Mouse (Mus musculus): ENCODE measurements around the gene 4930578G10Rik. TPM values are rescaled to one million over a fixed set of nuclear protein-coding genes. Genes with fewer than 3 reads are reported as not detected.
"Not testable (repeated sequence)": the region's sequence is repeated elsewhere in the genome, so short reads cannot be mapped to it uniquely, and the experiment has no call there.

The 4930578G10Rik gene
- 1 to 10 TPM; 3.0 TPM for total RNA-seq (2021)
- long read RNA-seq, experiment 1, partial matches to known transcripts: 0 of 4 reads
- long read RNA-seq, experiment 1, other reads (novel, unspliced or antisense): 4 of 4 reads
- long read RNA-seq, experiment 2, partial matches to known transcripts: 0 of 3 reads
- long read RNA-seq, experiment 2, other reads (novel, unspliced or antisense): 3 of 3 reads

DNA sequence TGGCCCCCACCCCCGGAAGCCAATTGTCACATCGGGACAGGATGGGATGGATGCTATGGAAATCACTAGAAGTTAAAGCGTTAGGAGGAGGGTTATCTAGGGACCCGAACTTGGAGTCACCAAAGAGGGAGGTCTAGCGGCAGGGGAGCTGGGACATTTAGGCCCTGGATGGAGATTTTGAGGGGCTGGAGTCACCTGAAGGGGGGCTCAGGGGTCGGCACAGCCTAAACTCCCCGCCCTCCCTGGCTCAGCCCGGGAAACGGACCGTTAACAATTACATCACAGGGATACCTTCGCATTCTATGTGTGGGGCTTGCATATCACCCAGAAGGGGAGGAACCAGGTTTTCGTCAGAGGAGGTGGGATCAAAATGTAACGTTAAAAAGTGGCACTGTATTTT, at the start of gene 4930578G10Rik:
Gene 4930578G10Rik (plus strand): TSS at position 301 of the 400 bp plus-strand sequence.
- DNase-seq (ENCODE audit: extremely low spot score in 1 of 2, low spot score in 2 of 2); H3K27ac ChIP-seq; H3K4me3 ChIP-seq; intact Hi-C loops (cut with DNase I): not testable (repeated sequence)

- H3K4me3 ChIP-seq; H3K27ac ChIP-seq; intact Hi-C loops (cut with DNase I); DNase-seq (ENCODE audit: extremely low spot score in 1 of 2, low spot score in 2 of 2): not testable (repeated sequence)
These were observed 21.1 kb downstream of the 4930578G10Rik start, which contains the start of gene Ccl19 for GRCm38 (mm10) chr4:42756477-42756876. Ccl19 (minus strand) TSS chr4:42756577.

DNA sequence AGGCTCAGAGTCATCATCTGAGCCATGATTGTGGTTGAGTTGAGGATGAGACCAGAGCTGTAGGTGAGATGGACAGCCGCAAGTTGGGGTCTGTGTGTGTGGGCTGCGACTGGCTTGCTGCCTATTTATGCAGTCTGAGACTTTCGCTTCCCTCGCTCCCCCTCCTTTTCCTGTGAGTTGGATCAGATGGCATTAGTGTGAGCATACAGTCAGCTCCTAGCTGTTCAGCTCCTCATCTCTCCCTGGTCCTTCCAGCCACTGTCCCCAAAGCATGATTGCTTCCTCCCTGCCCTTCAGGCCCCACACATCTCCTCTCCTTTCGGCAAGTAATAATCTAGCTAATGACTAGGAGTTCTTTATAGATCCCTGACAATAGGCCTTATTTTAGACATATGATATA, 38.5 kb downstream of the 4930578G10Rik start, which contains the start of gene Ccl21a:
Gene Ccl21a (minus strand): TSS at position 101 of the 400 bp plus-strand sequence.
- intact Hi-C loops (cut with DNase I); H3K27ac ChIP-seq; DNase-seq (ENCODE audit: extremely low spot score in 1 of 2, low spot score in 2 of 2); H3K4me3 ChIP-seq: not testable (repeated sequence)

GRCm38 (mm10) chr4:42853788-42854187, 118.4 kb downstream of the 4930578G10Rik start, which contains the start of gene Fam205a1:
Fam205a1 (minus strand) TSS chr4:42853888.
- H3K4me3 ChIP-seq; H3K27ac ChIP-seq; intact Hi-C loops (cut with DNase I); DNase-seq (ENCODE audit: extremely low spot score in 1 of 2, low spot score in 2 of 2): not testable (repeated sequence)

DNA sequence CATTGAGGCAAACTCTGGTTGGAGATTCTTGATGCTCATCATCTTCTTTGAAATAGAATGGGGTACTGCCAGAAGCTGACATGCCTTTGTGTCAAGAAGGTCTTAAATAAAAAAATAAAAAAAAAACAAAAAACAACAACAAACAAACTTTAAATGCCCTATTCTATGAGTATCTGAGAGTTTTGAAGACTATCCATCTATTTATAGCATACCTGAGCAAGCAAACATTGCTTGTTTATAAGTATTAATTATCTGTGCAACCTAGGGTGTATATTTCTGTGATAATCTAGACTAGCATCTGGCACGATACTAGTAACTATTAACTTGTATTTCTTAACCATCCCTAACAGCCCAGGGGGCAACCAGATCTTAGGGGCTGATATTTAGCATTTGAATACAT, 121.3 kb downstream of the 4930578G10Rik start, which contains the start of gene Gm12394:
Gene Gm12394 (minus strand): TSS at position 101 of the 400 bp plus-strand sequence.
- intact Hi-C loops (cut with DNase I); H3K4me3 ChIP-seq; DNase-seq (ENCODE audit: extremely low spot score in 1 of 2, low spot score in 2 of 2); H3K27ac ChIP-seq: not testable (repeated sequence)

- DNase-seq (ENCODE audit: extremely low spot score in 1 of 2, low spot score in 2 of 2); intact Hi-C loops (cut with DNase I); H3K4me3 ChIP-seq; H3K27ac ChIP-seq: not testable (repeated sequence)
These were observed 125.1 kb downstream of the 4930578G10Rik start for GRCm38 (mm10) chr4:42860483-42860882.

DNA sequence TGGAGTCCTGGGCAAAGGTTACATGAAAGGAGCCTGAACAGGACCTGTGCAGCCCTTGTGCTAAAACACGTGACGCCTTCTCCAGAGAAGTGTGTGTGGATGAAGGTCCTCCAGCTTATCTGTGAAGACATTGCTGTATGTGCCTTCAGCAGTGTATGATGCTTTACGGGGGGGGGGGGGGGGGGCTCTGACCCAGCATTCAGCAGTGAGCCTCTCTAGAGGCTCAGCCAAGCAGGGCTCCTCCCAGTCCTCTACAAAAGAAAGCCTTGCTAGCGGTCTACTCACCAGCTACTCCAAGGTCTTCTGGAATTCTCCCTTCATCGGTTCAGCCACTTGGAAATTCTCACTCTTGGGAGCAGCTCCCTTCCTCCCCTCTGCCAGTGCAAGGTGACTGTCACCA, 128.1 kb downstream of the 4930578G10Rik start:
- intact Hi-C loops (cut with DNase I); H3K4me3 ChIP-seq; DNase-seq (ENCODE audit: extremely low spot score in 1 of 2, low spot score in 2 of 2); H3K27ac ChIP-seq: not testable (repeated sequence)

DNA sequence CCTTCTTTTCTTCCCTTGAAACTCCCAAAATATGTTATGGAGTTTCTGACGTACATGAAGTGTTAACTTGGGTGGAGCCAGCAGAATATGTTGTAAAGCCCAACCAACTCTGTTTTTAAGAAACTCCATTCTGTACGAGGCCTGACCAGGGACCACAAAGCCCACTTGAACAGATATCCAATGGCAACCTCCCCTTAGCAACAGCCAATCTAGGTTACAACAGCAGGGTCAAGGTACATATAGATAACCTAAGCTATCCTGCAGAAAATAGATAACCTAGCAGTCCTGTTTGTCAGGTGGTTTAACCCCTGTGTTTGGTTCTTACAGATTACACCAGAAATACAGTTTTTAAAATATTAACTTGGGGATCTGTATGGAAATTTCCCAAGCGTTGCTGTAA, 132.0 kb downstream of the 4930578G10Rik start:
- no peak overlapping the region for H3K27ac ChIP-seq
- intact Hi-C loops (cut with DNase I): no loop called here
- no peak for TF ChIP-seq CTCF (IDR thresholded peaks at IDR 0.05)
- no peak overlapping the region for H3K4me3 ChIP-seq
- DNase-seq (ENCODE audit: extremely low spot score in 1 of 2, low spot score in 2 of 2): no peak

DNA sequence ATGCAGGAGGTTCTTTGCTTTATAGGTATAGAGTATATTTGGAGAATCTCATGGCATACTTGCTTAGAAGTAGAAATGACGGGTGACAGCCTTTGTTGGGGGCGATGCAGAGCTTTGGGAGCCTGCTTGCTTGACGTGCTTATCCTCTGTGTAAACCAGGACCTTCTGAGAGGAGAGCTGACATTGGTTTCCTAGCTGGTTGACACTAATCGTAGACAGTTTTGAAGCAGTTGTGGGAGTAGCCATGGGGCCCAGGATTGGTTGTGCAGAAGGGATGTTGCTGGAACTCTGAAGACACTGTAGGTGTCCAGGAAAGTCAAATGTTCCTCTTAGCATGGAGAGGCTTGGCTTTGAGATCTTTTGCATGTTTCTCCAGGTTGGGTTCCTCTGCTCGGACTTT, 132.8 kb downstream of the 4930578G10Rik start:
- intact Hi-C loops (cut with DNase I): no loop called here
- no peak for TF ChIP-seq CTCF (IDR thresholded peaks at IDR 0.05)
- no peak overlapping the region for H3K4me3 ChIP-seq
- H3K27ac ChIP-seq: no peak overlapping the region
- no peak for DNase-seq (ENCODE audit: extremely low spot score in 1 of 2, low spot score in 2 of 2)

GRCm38 (mm10) chr4:42870748-42871147, 135.4 kb downstream of the 4930578G10Rik start:
- no peak for DNase-seq (ENCODE audit: extremely low spot score in 1 of 2, low spot score in 2 of 2)
- intact Hi-C loops (cut with DNase I): no loop called here
- no peak overlapping the region for H3K4me3 ChIP-seq
- peak; percentile 39 for TF ChIP-seq CTCF (IDR thresholded peaks at IDR 0.05)
- no peak overlapping the region for H3K27ac ChIP-seq

DNA sequence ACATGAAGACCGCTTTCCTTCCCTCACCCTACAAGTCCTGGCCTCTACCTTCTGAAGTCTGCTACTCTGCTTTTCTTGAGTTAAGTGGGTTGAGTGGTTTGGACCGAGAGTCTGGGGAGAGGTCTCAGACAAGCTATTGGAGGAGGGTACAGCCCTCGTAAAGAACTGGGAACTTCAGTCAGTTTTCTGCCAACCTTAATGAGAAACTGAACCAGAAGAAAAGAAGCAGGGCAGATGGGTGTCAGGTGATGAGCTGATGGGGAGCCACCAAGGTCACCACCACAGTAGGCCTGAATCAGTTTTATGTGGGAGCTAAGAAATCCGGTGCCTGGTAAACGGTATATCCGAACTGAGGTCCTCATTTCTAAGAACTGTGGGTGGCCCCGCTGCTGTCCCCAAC, 136.8 kb downstream of the 4930578G10Rik start:
- no peak overlapping the region for H3K4me3 ChIP-seq
- no peak for DNase-seq (ENCODE audit: extremely low spot score in 1 of 2, low spot score in 2 of 2)
- TF ChIP-seq CTCF (IDR thresholded peaks at IDR 0.05): no peak
- intact Hi-C loops (cut with DNase I): no loop called here
- no peak overlapping the region for H3K27ac ChIP-seq

DNA sequence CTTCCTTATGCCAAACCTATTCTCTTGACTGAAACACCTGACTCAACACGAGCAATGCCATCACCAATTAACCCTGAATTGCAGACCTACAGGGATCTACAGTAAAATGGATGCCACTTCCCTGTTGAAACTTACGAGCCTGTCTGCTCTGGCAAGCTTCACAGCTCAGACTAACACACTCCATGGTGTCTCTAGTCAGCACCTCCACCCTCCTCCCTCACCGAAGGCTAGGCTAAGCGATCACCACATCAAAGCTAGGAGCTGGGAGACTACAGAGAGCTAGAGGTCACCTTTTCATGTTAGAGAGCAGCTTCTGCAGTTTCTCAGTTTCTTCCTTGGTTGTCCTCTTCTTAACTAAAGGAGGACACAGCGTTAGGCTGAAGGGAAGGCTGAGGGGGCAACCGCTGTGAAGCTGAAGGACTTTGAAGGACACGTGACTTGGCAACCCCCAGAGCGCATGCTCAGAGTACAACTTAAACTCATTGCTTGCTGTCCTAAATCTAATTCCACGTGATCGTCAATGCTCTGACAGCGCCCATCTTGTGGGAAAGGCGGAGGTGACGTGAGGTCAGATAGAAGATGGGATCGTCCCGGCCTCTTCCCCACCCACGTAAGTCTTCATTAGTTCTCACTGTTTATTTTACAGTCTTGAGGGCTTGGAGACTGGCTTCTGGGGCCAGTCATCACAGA, 137.5 kb downstream of the 4930578G10Rik start:
- intact Hi-C loops (cut with DNase I): no loop called here
- DNase-seq (ENCODE audit: extremely low spot score in 1 of 2, low spot score in 2 of 2): no peak
- Histone ChIP-seq H3K4me3 (no peak overlapping the region), H3K27ac (no peak overlapping the region)
- TF ChIP-seq CTCF (IDR thresholded peaks at IDR 0.05): no peak

- H3K27ac ChIP-seq: no peak within 1 kb of the TSS
- TF ChIP-seq CTCF (IDR thresholded peaks at IDR 0.05): no peak
- no peak for DNase-seq (ENCODE audit: extremely low spot score in 1 of 2, low spot score in 2 of 2)
- no peak within 1 kb of the TSS for H3K4me3 ChIP-seq
- intact Hi-C loops (cut with DNase I): no loop called here
These were observed 138.8 kb downstream of the 4930578G10Rik start, which contains the start of gene Fam205c for GRCm38 (mm10) chr4:42874134-42874533. Fam205c (minus strand) TSS chr4:42874234.
